Mouse (Mus musculus) embryonic facial prominence, embryonic 10.5 days (tissue): ENCODE results near the gene Pik3c2b. TPM values are rescaled to one million over a fixed set of nuclear protein-coding genes. Genes with fewer than 3 reads are reported as not detected.

Source experiments
- DNase-seq: peaks from one replicate; pipeline ENCODE4 v3.0.0-alpha.2; 2017; ENCODE audit warnings: low spot score
- H3K27ac ChIP-seq: fragments of 300-500 bp; sonication (generic); replicated peaks from 2 replicates; pipeline ENCODE4 v1.5.1; 2016; ENCODE audit warnings: mild to moderate bottlenecking
- H3K27me3 ChIP-seq: fragments of 300-500 bp; sonication (generic); replicated peaks from 2 replicates; pipeline ENCODE4 v1.6.1; 2016; ENCODE audit warnings: low read depth, mild to moderate bottlenecking; ENCODE audit not compliant: poor library complexity, severe bottlenecking
- H3K36me3 ChIP-seq: fragments of 300-500 bp; sonication (generic); replicated peaks from 2 replicates; pipeline ENCODE4 v1.6.1; 2016; ENCODE audit warnings: mild to moderate bottlenecking, moderate library complexity
- H3K4me1 ChIP-seq: fragments of 300-500 bp; sonication (generic); 2 replicates; pipeline ENCODE4 v1.6.1; 2016
- H3K4me3 ChIP-seq: fragments of 300-500 bp; sonication (generic); 2 replicates; pipeline ENCODE4 v1.5.1; 2016; ENCODE audit warnings: mild to moderate bottlenecking, moderate library complexity
- H3K9me3 ChIP-seq: fragments of 300-500 bp; sonication (generic); 2 replicates; pipeline ENCODE4 v1.6.1; 2016; ENCODE audit warnings: mild to moderate bottlenecking
- WGBS: fragments of 180-500 bp; shearing (Covaris S2); methylation state at CpG from one replicate; pipeline ENCODE4 v1.1.7; 2016; 5-methylcytosine and 5-hydroxymethylcytosine counted together
- polyA plus RNA-seq: library from polyadenylated mRNA; unstranded; fragments of >200 nt; fragmentation: Nextera tagmentation; extraction: Ambion mirVana; gene quantifications from 2 replicates; pipeline ENCODE4 v1.2.1, GENCODE M21; 2016

Pik3c2b gene
- polyA plus RNA-seq, 1 experiment from 2014 or later = 8.6 TPM

- Histone ChIP-seq H3K9me3 (no peaks in the 10 kb centered on the region), H3K27me3 (no peaks in the 10 kb centered on the region), H3K4me3 (no peak overlapping the region), H3K36me3 (peaks cover 92% of the 10 kb centered on the region), H3K4me1 (peaks cover 10% of the 10 kb centered on the region; the same call in 1 of the 2 replicates), H3K27ac (no peak overlapping the region)
- WGBS = 93% methylated on average over 7 of the region's 7 CpGs
- no peak for DNase-seq
These were observed 48.3 kb downstream of the Pik3c2b start for GRCm38 (mm10) chr1:133093719-133094118.

GRCm38 (mm10) chr1:133100980-133101798, 55.7 kb downstream of the Pik3c2b start:
- Histone ChIP-seq H3K36me3 (peaks cover 94% of the 10 kb centered on the region), H3K27ac (no peak overlapping the region)
- DNase-seq = peak; percentile 87

GRCm38 (mm10) chr1:133102108-133102507, 56.6 kb downstream of the Pik3c2b start:
- Histone ChIP-seq H3K27me3 (no peaks in the 10 kb centered on the region), H3K4me1 (peaks cover 5% of the 10 kb centered on the region), H3K9me3 (no peaks in the 10 kb centered on the region), H3K36me3 (peaks cover 95% of the 10 kb centered on the region), H3K27ac (no peak overlapping the region), H3K4me3 (no peak overlapping the region)
- DNase-seq = no peak
- 76% methylated on average over 5 of the region's 5 CpGs for WGBS

More at GRCm38 (mm10) chr1:133100980-133101798, 55.7 kb downstream of the Pik3c2b start:
- peaks cover 5% of the 10 kb centered on the region for H3K4me1 ChIP-seq
- H3K9me3 ChIP-seq = no peaks in the 10 kb centered on the region
- no peak overlapping the region for H3K4me3 ChIP-seq
- WGBS = 38% methylated on average over 17 of the region's 17 CpGs
- H3K27me3 ChIP-seq = no peaks in the 10 kb centered on the region

GRCm38 (mm10) chr1:133103315-133103714, 57.8 kb downstream of the Pik3c2b start:
- Histone ChIP-seq H3K36me3 (peaks cover 84% of the 10 kb centered on the region), H3K9me3 (no peaks in the 10 kb centered on the region), H3K27ac (no peak overlapping the region), H3K4me1 (peaks cover 5% of the 10 kb centered on the region), H3K4me3 (no peak overlapping the region), H3K27me3 (no peaks in the 10 kb centered on the region)
- WGBS = 91% methylated on average over 7 of the region's 7 CpGs
- DNase-seq = no peak

GRCm38 (mm10) chr1:133103871-133104270, 58.4 kb downstream of the Pik3c2b start:
- Histone ChIP-seq H3K27ac (no peak overlapping the region), H3K27me3 (no peaks in the 10 kb centered on the region), H3K4me3 (no peak overlapping the region), H3K9me3 (no peaks in the 10 kb centered on the region), H3K4me1 (peaks cover 5% of the 10 kb centered on the region), H3K36me3 (peaks cover 81% of the 10 kb centered on the region)
- no peak for DNase-seq
- WGBS = 95% methylated on average over 6 of the region's 6 CpGs

GRCm38 (mm10) chr1:133116108-133116507, 70.6 kb downstream of the Pik3c2b start:
- Histone ChIP-seq H3K4me1 (peaks cover 11% of the 10 kb centered on the region), H3K9me3 (0 out of 2 replicates have a peak, but pooled peaks cover 4% of the 10 kb centered on the region), H3K27me3 (no peaks in the 10 kb centered on the region), H3K36me3 (peaks cover 5% of the 10 kb centered on the region; the same call in 1 of the 2 replicates), H3K4me3 (no peak overlapping the region), H3K27ac (no peak overlapping the region)
- WGBS = 87% methylated on average over 4 of the region's 4 CpGs
- DNase-seq = no peak

GRCm38 (mm10) chr1:133118127-133118526, 72.7 kb downstream of the Pik3c2b start:
- 0 out of 2 replicates have a peak, but pooled peaks cover 4% of the 10 kb centered on the region for H3K9me3 ChIP-seq
- H3K27ac ChIP-seq = no peak overlapping the region
- H3K4me1 ChIP-seq = peaks cover 11% of the 10 kb centered on the region
- 90% methylated on average over 5 of the region's 5 CpGs for WGBS
- no peaks in the 10 kb centered on the region for H3K27me3 ChIP-seq
- H3K4me3 ChIP-seq = no peak overlapping the region
- 0 out of 2 replicates have a peak, but pooled peaks cover under 1% of the 10 kb centered on the region for H3K36me3 ChIP-seq
- DNase-seq = no peak

- 90% methylated on average over 3 of the region's 3 CpGs for WGBS
These were observed 73.4 kb downstream of the Pik3c2b start for GRCm38 (mm10) chr1:133118844-133119243.

GRCm38 (mm10) chr1:133119931-133120712, 74.7 kb downstream of the Pik3c2b start:
- Histone ChIP-seq H3K27ac (no peak overlapping the region), H3K4me1 (peaks cover 11% of the 10 kb centered on the region)
- WGBS = 64% methylated on average over 7 of the region's 7 CpGs

More at GRCm38 (mm10) chr1:133118844-133119243, 73.4 kb downstream of the Pik3c2b start:
- Histone ChIP-seq H3K27ac (no peak overlapping the region), H3K9me3 (0 out of 2 replicates have a peak, but pooled peaks cover 4% of the 10 kb centered on the region), H3K4me3 (no peak overlapping the region), H3K27me3 (no peaks in the 10 kb centered on the region), H3K4me1 (peaks cover 11% of the 10 kb centered on the region), H3K36me3 (no peaks in the 10 kb centered on the region)
- no peak for DNase-seq

GRCm38 (mm10) chr1:133121246-133121645, 75.8 kb downstream of the Pik3c2b start:
- Histone ChIP-seq H3K27ac (no peak overlapping the region), H3K9me3 (no peaks in the 10 kb centered on the region), H3K4me1 (peaks cover 11% of the 10 kb centered on the region), H3K4me3 (no peak overlapping the region), H3K27me3 (no peaks in the 10 kb centered on the region), H3K36me3 (no peaks in the 10 kb centered on the region)
- no peak for DNase-seq
- whole genome bisulfite sequencing = 68% methylated on average over 6 of the region's 6 CpGs

More at GRCm38 (mm10) chr1:133119931-133120712, 74.7 kb downstream of the Pik3c2b start:
- Histone ChIP-seq H3K4me3 (no peak overlapping the region), H3K9me3 (0 out of 2 replicates have a peak, but pooled peaks cover under 1% of the 10 kb centered on the region), H3K27me3 (no peaks in the 10 kb centered on the region), H3K36me3 (no peaks in the 10 kb centered on the region)
- no peak for DNase-seq

- Histone ChIP-seq H3K4me1 (peaks cover 17% of the 10 kb centered on the region), H3K27ac (no peak overlapping the region), H3K36me3 (no peaks in the 10 kb centered on the region), H3K4me3 (no peak overlapping the region), H3K9me3 (no peaks in the 10 kb centered on the region), H3K27me3 (no peaks in the 10 kb centered on the region)
- DNase-seq = no peak
- WGBS = 83% methylated on average over 6 of the region's 6 CpGs
These were observed 78.7 kb downstream of the Pik3c2b start for GRCm38 (mm10) chr1:133124137-133124536.

- Histone ChIP-seq H3K4me1 (peaks cover 21% of the 10 kb centered on the region), H3K9me3 (no peaks in the 10 kb centered on the region), H3K4me3 (no peak overlapping the region), H3K36me3 (no peaks in the 10 kb centered on the region), H3K27me3 (no peaks in the 10 kb centered on the region), H3K27ac (no peak overlapping the region)
- no peak for DNase-seq
- 87% methylated on average over 9 of the region's 9 CpGs for WGBS
These were observed 80.3 kb downstream of the Pik3c2b start for GRCm38 (mm10) chr1:133125640-133126364.
